Mouse (Mus musculus) CH12.LX (cell line): ENCODE data around the gene Actn3. TPM values are rescaled to one million over a fixed set of nuclear protein-coding genes. Genes with fewer than 3 reads are reported as not detected.

Experiments used
- DNase-seq: peaks from one replicate; pipeline ENCODE4 v3.0.0-alpha.2; 2013; ENCODE audit errors: extremely low read depth
- H3K27ac ChIP-seq: 2 replicates; pipeline ENCODE4 v1.5.1; 2012; ENCODE audit warnings: low read depth, mild to moderate bottlenecking, control low read depth, moderate library complexity; ENCODE audit not compliant: insufficient read depth
- H3K27me3 ChIP-seq: replicated peaks from 2 replicates; pipeline ENCODE3; 2012; ENCODE audit warnings: inconsistent platforms
- H3K36me3 ChIP-seq, 2 experiments: replicated peaks in 1 of 2; 2 replicates each; pipeline versions ENCODE3 to v1.6.1; 2012; ENCODE audit warnings: inconsistent platforms in 1 of 2, low read length in 1 of 2, mild to moderate bottlenecking in 1 of 2, mixed read lengths in 1 of 2, moderate library complexity in 1 of 2; ENCODE audit not compliant: control insufficient read depth in 1 of 2, insufficient read depth in 1 of 2
- H3K4me1 ChIP-seq, 2 experiments: 2 replicates each; pipeline ENCODE4 v1.6.1; 2012; ENCODE audit warnings: inconsistent platforms in 1 of 2, moderate library complexity in 1 of 2; ENCODE audit not compliant: insufficient read depth in 2 of 2, control insufficient read depth in 1 of 2
- H3K4me2 ChIP-seq: 2 replicates; pipeline ENCODE4 v1.6.1; 2012; ENCODE audit warnings: low read depth, mild to moderate bottlenecking, control low read depth; ENCODE audit not compliant: poor library complexity, insufficient read depth, severe bottlenecking
- H3K4me3 ChIP-seq, 3 experiments: fragments of 150-350 bp in 1 of 3; sonication (generic) in 1 of 3; replicated peaks in 1 of 3; 2 replicates each; pipeline versions ENCODE3 to v1.5.1; 2011 to 2012; ENCODE audit warnings: low read depth in 2 of 3, low read length in 2 of 3, mild to moderate bottlenecking in 2 of 3, moderate library complexity in 2 of 3, control low read depth in 1 of 3, improper control_type of control experiment in 1 of 3, inconsistent platforms in 1 of 3, mixed read lengths in 1 of 3; ENCODE audit not compliant: poor library complexity in 1 of 3
- H3K79me2 ChIP-seq: replicated peaks from 2 replicates; pipeline ENCODE4 v1.6.1; 2012; ENCODE audit warnings: mild to moderate bottlenecking, moderate library complexity; ENCODE audit not compliant: control insufficient read depth, poor library complexity, insufficient read depth, severe bottlenecking; ENCODE audit errors: extremely low read depth
- H3K9ac ChIP-seq: 2 replicates; pipeline ENCODE4 v1.6.1; 2012; ENCODE audit warnings: low read depth, mild to moderate bottlenecking, control low read depth, moderate library complexity; ENCODE audit not compliant: insufficient read depth
- H3K9me3 ChIP-seq: replicated peaks from 2 replicates; pipeline ENCODE3; 2012; ENCODE audit warnings: low read length, inconsistent platforms, mixed read lengths
- BHLHE40 ChIP-seq: IDR thresholded peaks from 2 replicates; pipeline ENCODE4 v1.6.1; 2011; ENCODE audit warnings: mild to moderate bottlenecking, low read depth, low read length, improper control_type of control experiment
- CHD1 ChIP-seq: IDR thresholded peaks from 2 replicates; pipeline ENCODE4 v1.6.1; 2012; ENCODE audit warnings: low read depth, low read length, improper control_type of control experiment, inconsistent platforms
- CHD2 ChIP-seq: IDR thresholded peaks from 2 replicates; pipeline ENCODE4 v1.6.1; 2011; ENCODE audit warnings: low read length, improper control_type of control experiment
- ELF1 ChIP-seq: IDR thresholded peaks from 2 replicates; pipeline ENCODE4 v1.6.1; 2014; ENCODE audit warnings: low read depth, mild to moderate bottlenecking, inconsistent platforms, low read length, improper control_type of control experiment
- EP300 ChIP-seq: IDR thresholded peaks from 2 replicates; pipeline ENCODE4 v1.6.1; 2011; ENCODE audit warnings: low read length, improper control_type of control experiment
- ETS1 ChIP-seq: conservative IDR thresholded peaks from 2 replicates; pipeline ENCODE4 v1.6.1; 2012; ENCODE audit warnings: low read depth, mild to moderate bottlenecking, inconsistent platforms, low read length, improper control_type of control experiment, moderate library complexity
- HCFC1 ChIP-seq: IDR thresholded peaks from 2 replicates; pipeline ENCODE4 v1.6.1; 2012; ENCODE audit warnings: low read depth, mild to moderate bottlenecking, inconsistent platforms, low read length, improper control_type of control experiment
- JUND ChIP-seq: conservative IDR thresholded peaks from 2 replicates; pipeline ENCODE4 v1.6.1; 2011; ENCODE audit warnings: low read depth, low read length, improper control_type of control experiment
- KAT2A ChIP-seq: IDR thresholded peaks from 2 replicates; pipeline ENCODE4 v1.6.1; 2012; ENCODE audit warnings: low read length, improper control_type of control experiment, inconsistent platforms; ENCODE audit not compliant: insufficient replicate concordance
- MAFK ChIP-seq: IDR thresholded peaks from 2 replicates; pipeline ENCODE4 v1.6.1; 2011; ENCODE audit warnings: low read length, improper control_type of control experiment; ENCODE audit not compliant: insufficient replicate concordance
- MAZ ChIP-seq: IDR thresholded peaks from 2 replicates; pipeline ENCODE4 v1.6.1; 2012; ENCODE audit warnings: low read depth, mild to moderate bottlenecking, inconsistent platforms, low read length, improper control_type of control experiment, moderate library complexity
- NELFE ChIP-seq: IDR thresholded peaks from 2 replicates; pipeline ENCODE4 v1.6.1; 2011; ENCODE audit warnings: low read depth, low read length, improper control_type of control experiment
- NRF1 ChIP-seq: IDR thresholded peaks from 2 replicates; pipeline ENCODE4 v1.6.1; 2014; ENCODE audit warnings: low read depth, mild to moderate bottlenecking, inconsistent platforms, low read length, improper control_type of control experiment, moderate library complexity
- PAX5 ChIP-seq: IDR thresholded peaks from 2 replicates; pipeline ENCODE4 v1.6.1; 2012; ENCODE audit warnings: low read length, inconsistent platforms, mixed read lengths
- POLR2A ChIP-seq: IDR thresholded peaks from 2 replicates; pipeline ENCODE4 v1.6.1; 2011; ENCODE audit warnings: low read depth, mild to moderate bottlenecking, improper control_type of control experiment, low read length
- RAD21 ChIP-seq: IDR thresholded peaks from 2 replicates; pipeline ENCODE4 v1.6.1; 2011; ENCODE audit warnings: low read depth, mild to moderate bottlenecking, low read length, improper control_type of control experiment, moderate library complexity
- RCOR1 ChIP-seq: conservative IDR thresholded peaks from 2 replicates; pipeline ENCODE4 v1.6.1; 2012; ENCODE audit warnings: low read depth, mild to moderate bottlenecking, inconsistent platforms, low read length, improper control_type of control experiment
- SMC3 ChIP-seq: IDR thresholded peaks from 2 replicates; pipeline ENCODE4 v1.6.1; 2011; ENCODE audit warnings: low read depth, low read length, improper control_type of control experiment
- TBP ChIP-seq: conservative IDR thresholded peaks from 2 replicates; pipeline ENCODE4 v1.6.1; 2011; ENCODE audit warnings: low read depth, low read length, improper control_type of control experiment
- USF2 ChIP-seq: conservative IDR thresholded peaks from 2 replicates; pipeline ENCODE4 v1.6.1; 2011; ENCODE audit warnings: low read depth, low read length, improper control_type of control experiment
- ZC3H11A ChIP-seq: IDR thresholded peaks from 2 replicates; pipeline ENCODE4 v1.6.1; 2012; ENCODE audit warnings: low read depth, mild to moderate bottlenecking, inconsistent platforms, low read length, improper control_type of control experiment
- dilution Hi-C: fragments of 300-500 bp; cut with MboI; formaldehyde crosslinking; loops from 2 replicates; pipeline ENCODE4 v1.14.3; 2020; ENCODE audit warnings: low sequenced_read_pairs; ENCODE audit not compliant: extremely low pct_unique_long_range_greater_than_20kb, extremely low pct_ligation_motif_present
- in situ Hi-C: fragments of 300-500 bp; cut with MboI; formaldehyde crosslinking; loops from 3 replicates; pipeline ENCODE4 v1.14.3; 2019; ENCODE audit warnings: low sequenced_read_pairs, low pct_ligation_motif_present, low pct_unique_long_range_greater_than_20kb, mixed read lengths
- polyA plus RNA-seq: library from polyadenylated mRNA; unstranded; fragments of >175 nt; gene quantifications from 2 replicates; pipeline ENCODE4 v1.2.1, GENCODE M21; 2012; ENCODE audit warnings: low read depth; ENCODE audit not compliant: insufficient read length
- total RNA-seq, 2 experiments: library from RNA; depleted of rRNA; stranded (reverse); fragments of 300-350 nt in 1 of 2; fragments of >200 nt in 1 of 2; gene quantifications; 2 replicates each; pipeline ENCODE4 v1.2.3; 2012 to 2014

The Actn3 gene
- total and polyA plus RNA-seq, 3 experiments, result 0.34 to 0.41 TPM; not detected in 1

- DNase-seq, result no peak
- no peaks in the 10 kb centered on the region for H3K9me3 ChIP-seq
- H3K4me3 ChIP-seq, result no peak overlapping the region
- no peaks in the 10 kb centered on the region for H3K27me3 ChIP-seq
- TF ChIP-seq RAD21 (no peak), EP300 (no peak), KAT2A (no peak), RCOR1 (no peak), CHD1 (no peak), BHLHE40 (no peak), HCFC1 (no peak), ETS1 (no peak), NELFE (no peak), ZC3H11A (no peak), NRF1 (no peak), SMC3 (no peak), USF2 (no peak), TBP (no peak)
- no peak overlapping the region for H3K9ac ChIP-seq
- in situ Hi-C loops (no loop called here), dilution Hi-C loops (no loop called here)
- no peak overlapping the region for H3K27ac ChIP-seq
- H3K4me2 ChIP-seq, result no peak overlapping the region
- H3K36me3 ChIP-seq, result peaks cover 82 to 96% of the 10 kb centered on the region in 2 experiments
- H3K4me1 ChIP-seq, result no peaks in the 10 kb centered on the region
- H3K79me2 ChIP-seq, result no peaks in the 10 kb centered on the region
These were observed 39.1 kb upstream of the Actn3 start for GRCm38 (mm10) chr19:4916827-4917226.

DNA sequence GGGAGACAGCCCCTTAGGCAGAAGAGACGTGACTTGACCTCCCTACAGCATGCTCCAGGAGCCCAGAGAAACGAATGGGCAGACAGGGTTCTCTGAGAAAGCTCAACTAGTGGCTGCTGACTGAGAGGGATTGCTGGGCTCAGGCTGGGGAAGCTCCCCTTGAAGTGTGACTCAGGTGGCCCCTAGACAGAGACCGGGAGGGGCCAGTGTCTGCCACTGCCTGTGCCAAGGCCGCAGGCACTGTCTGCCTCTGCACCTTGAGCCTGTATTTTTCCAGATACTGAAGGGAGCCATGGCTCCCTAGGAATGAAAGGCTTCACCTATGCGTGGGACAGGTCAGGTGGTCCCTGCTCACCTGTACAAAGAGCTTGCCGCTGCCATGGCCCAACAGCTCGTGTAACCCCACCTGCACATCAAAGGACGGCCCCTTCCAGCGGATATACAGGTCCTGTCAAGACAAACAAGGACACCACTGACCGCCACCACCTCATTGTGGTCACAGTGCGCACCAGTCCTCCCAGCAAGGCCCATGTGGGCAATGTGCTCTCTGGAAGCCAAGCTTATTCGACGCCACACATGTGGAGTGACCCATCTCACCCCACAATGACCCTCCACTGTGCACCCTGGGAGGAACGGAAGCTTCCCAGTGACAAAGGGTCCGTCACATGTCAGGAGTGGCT lies 38.4 kb upstream of the Actn3 start:
- Histone ChIP-seq H3K9me3 (no peaks in the 10 kb centered on the region), H3K4me2 (no peak overlapping the region), H3K27ac (no peak overlapping the region), H3K36me3 (peaks cover 78 to 96% of the 10 kb centered on the region in 2 experiments), H3K4me1 (no peaks in the 10 kb centered on the region), H3K79me2 (no peaks in the 10 kb centered on the region), H3K9ac (no peak overlapping the region), H3K4me3 (no peak overlapping the region), H3K27me3 (no peaks in the 10 kb centered on the region)
- dilution Hi-C loops (no loop called here), in situ Hi-C loops (no loop called here)
- no peak for TF ChIP-seq HCFC1
- TF ChIP-seq CHD2, result no peak
- no peak for TF ChIP-seq NRF1
- no peak for TF ChIP-seq MAZ
- no peak for TF ChIP-seq PAX5
- TF ChIP-seq MAFK, result no peak
- TF ChIP-seq ELF1, result no peak
- no peak for TF ChIP-seq POLR2A
- no peak for TF ChIP-seq JUND
- no peak for DNase-seq
